Mouse (Mus musculus) liver, embryonic 11.5 days (tissue): ENCODE measurements around the gene 4931429L15Rik. TPM values are rescaled to one million over a fixed set of nuclear protein-coding genes. Genes with fewer than 3 reads are reported as not detected.

Source experiments
- ATAC-seq: fragments of 200-750 bp; cut with Nextera tagmentation; replicated peaks from 2 replicates; pipeline ENCODE4 v1.8.0; 2017; ENCODE audit warnings: moderate number of reproducible peaks, mild to moderate bottlenecking, moderate TSS enrichment, moderate library complexity; ENCODE audit not compliant: low FRiP score
- DNase-seq: peaks from one replicate; pipeline ENCODE4 v3.0.0-alpha.2; 2017; ENCODE audit warnings: low spot score
- H3K27ac ChIP-seq: fragments of 300-500 bp; sonication (generic); 2 replicates; pipeline ENCODE4 v1.5.1; 2014; ENCODE audit warnings: mild to moderate bottlenecking, low read depth, low read length, control low read depth
- H3K27me3 ChIP-seq: fragments of 300-500 bp; sonication (generic); replicated peaks from 2 replicates; pipeline ENCODE4 v1.6.1; 2014; ENCODE audit warnings: low read length, mixed read lengths; ENCODE audit not compliant: control insufficient read depth, insufficient read depth
- H3K36me3 ChIP-seq: fragments of 300-500 bp; sonication (generic); 2 replicates; pipeline ENCODE4 v1.6.1; 2014; ENCODE audit warnings: mild to moderate bottlenecking, low read length, moderate library complexity, mixed read lengths; ENCODE audit not compliant: control insufficient read depth, insufficient read depth
- H3K4me1 ChIP-seq: fragments of 300-500 bp; sonication (generic); replicated peaks from 2 replicates; pipeline ENCODE4 v1.6.1; 2014; ENCODE audit warnings: low read length, mixed read lengths; ENCODE audit not compliant: control insufficient read depth, insufficient read depth
- H3K4me2 ChIP-seq: fragments of 300-500 bp; sonication (generic); 2 replicates; pipeline ENCODE4 v1.6.1; 2014; ENCODE audit warnings: mild to moderate bottlenecking, control low read depth, moderate library complexity
- H3K4me3 ChIP-seq: fragments of 300-500 bp; sonication (generic); 2 replicates; pipeline ENCODE4 v1.5.1; 2014; ENCODE audit warnings: low read depth, low read length, control low read depth
- H3K9ac ChIP-seq: fragments of 300-500 bp; sonication (generic); 2 replicates; pipeline ENCODE4 v1.6.1; 2014; ENCODE audit warnings: low read depth, low read length, control low read depth
- H3K9me3 ChIP-seq: fragments of 300-500 bp; sonication (generic); 2 replicates; pipeline ENCODE4 v1.6.1; 2016; ENCODE audit warnings: low read length, inconsistent platforms, mixed read lengths; ENCODE audit not compliant: control insufficient read depth
- WGBS: fragments of 180-500 bp; shearing (Covaris S2); extraction: QIAGEN DNeasy Blood & Tissue Kit; methylation state at CpG from one replicate; pipeline ENCODE4 v1.1.7; 2014; 5-methylcytosine and 5-hydroxymethylcytosine counted together
- polyA plus RNA-seq: library from polyadenylated mRNA; unstranded; fragments of >200 nt; fragmentation: Nextera tagmentation; extraction: Ambion mirVana; gene quantifications from 2 replicates; pipeline ENCODE4 v1.2.1, GENCODE M21; 2014

Gene 4931429L15Rik
- polyA plus RNA-seq, 1 experiment from 2014 or later: not detected

DNA sequence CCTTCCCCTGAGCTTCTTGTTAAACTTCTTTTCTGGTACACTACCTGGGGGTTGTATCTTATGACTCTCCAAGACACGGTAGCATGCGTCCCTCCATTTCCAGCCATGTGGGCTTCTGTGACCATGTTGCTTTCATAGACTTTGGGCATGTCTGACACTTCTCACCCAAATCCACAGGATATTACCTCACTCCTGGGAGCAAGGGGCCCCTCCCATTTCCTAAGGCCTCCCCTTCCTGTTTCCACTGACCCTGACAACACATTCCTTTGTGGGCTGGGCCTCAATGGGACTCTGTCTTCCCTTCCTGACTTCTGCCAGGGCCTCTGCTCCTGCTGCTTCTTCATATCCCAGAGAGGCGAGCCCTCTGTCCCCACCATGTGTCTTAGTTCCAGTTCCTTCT lies 62.2 kb downstream of the 4931429L15Rik start:
- ATAC-seq (no peak), DNase-seq (no peak)
- Histone ChIP-seq H3K4me2 (no peak overlapping the region), H3K9ac (no peak overlapping the region), H3K27ac (no peak overlapping the region), H3K9me3 (no peaks in the 10 kb centered on the region), H3K4me3 (no peak overlapping the region), H3K4me1 (no peaks in the 10 kb centered on the region), H3K36me3 (no peaks in the 10 kb centered on the region), H3K27me3 (no peaks in the 10 kb centered on the region)
- WGBS: 72% methylated on average over 3 of the region's 3 CpGs

GRCm38 (mm10) chr9:46256658-46257385 lies 63.0 kb downstream of the 4931429L15Rik start:
- no peaks in the 10 kb centered on the region for H3K36me3 ChIP-seq
- H3K27me3 ChIP-seq: no peaks in the 10 kb centered on the region
- no peak overlapping the region for H3K4me2 ChIP-seq
- ATAC-seq (no peak), DNase-seq (no peak)
- no peak overlapping the region for H3K9ac ChIP-seq
- WGBS: 82% methylated on average over 10 of the region's 10 CpGs
- H3K4me3 ChIP-seq: no peak overlapping the region
- H3K9me3 ChIP-seq: no peaks in the 10 kb centered on the region
- H3K27ac ChIP-seq: no peak overlapping the region
- H3K4me1 ChIP-seq: no peaks in the 10 kb centered on the region

DNA sequence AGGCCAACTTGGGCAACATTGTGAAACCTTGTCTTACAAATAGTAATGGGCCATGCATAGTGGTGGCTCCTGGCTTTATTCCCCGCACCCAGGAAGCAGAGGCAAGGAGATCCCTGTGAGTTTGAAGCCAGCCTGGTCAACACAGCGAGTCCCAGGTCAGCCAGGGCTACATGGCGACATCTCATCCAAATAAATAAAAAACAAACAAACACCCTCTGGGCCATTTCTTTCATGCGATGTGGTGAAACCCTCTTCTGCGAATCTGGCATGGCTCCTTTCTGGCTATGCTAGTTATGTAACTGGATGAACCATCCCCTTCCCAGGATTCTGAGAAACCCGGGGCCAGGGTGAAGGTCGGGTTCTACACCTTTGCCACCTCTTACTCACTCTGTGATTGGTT lies 63.6 kb downstream of the 4931429L15Rik start:
- H3K9me3 ChIP-seq: no peaks in the 10 kb centered on the region
- DNase-seq (no peak), ATAC-seq (no peak)
- H3K4me2 ChIP-seq: no peak overlapping the region
- H3K4me3 ChIP-seq: no peak overlapping the region
- no peaks in the 10 kb centered on the region for H3K36me3 ChIP-seq
- WGBS: 85% methylated on average over 7 of the region's 7 CpGs
- no peaks in the 10 kb centered on the region for H3K4me1 ChIP-seq
- no peak overlapping the region for H3K27ac ChIP-seq
- H3K27me3 ChIP-seq: no peaks in the 10 kb centered on the region
- no peak overlapping the region for H3K9ac ChIP-seq

Other genes with a start within 250 kb of the 4931429L15Rik start
- gene Apoa1, start 91.4 kb downstream of the 4931429L15Rik start, polyA plus RNA-seq: 1,257 and 1,278 TPM in 2 replicates
- gene Apoc3, start 84.3 kb downstream of the 4931429L15Rik start, polyA plus RNA-seq: 1.4 and 4.2 TPM in 2 replicates
- not detected in 2 replicates for gene Apoa4, start 79.3 kb downstream of the 4931429L15Rik start, polyA plus RNA-seq
- gene Apoa5, start 51.4 kb downstream of the 4931429L15Rik start, polyA plus RNA-seq: 0.21 and 0.38 TPM in 2 replicates
- 92.6 and 96.7 TPM in 2 replicates for gene Zpr1, start 46.9 kb downstream of the 4931429L15Rik start, polyA plus RNA-seq
- gene Bud13, start 37.0 kb downstream of the 4931429L15Rik start, polyA plus RNA-seq: 20.7 and 22.4 TPM in 2 replicates